Mouse (Mus musculus) yolk sac, embryonic 10.5 days (tissue): ENCODE data around the gene Sftpd.

Experiments used
- DNase-seq: peaks from one replicate; pipeline ENCODE4 v3.0.0-alpha.2; 2017; ENCODE audit warnings: low spot score

The Sftpd gene

GRCm38 (mm10) chr14:41185059-41185821, at the start of gene Sftpd:
Gene Sftpd, minus strand, starts transcription at chr14:41185149.
- DNase-seq = no peak

- no peak for DNase-seq
Observed at GRCm38 (mm10) chr14:41198037-41198730, 13.2 kb upstream of the Sftpd start.

- DNase-seq = no peak
Observed at GRCm38 (mm10) chr14:41189496-41189895, 4.5 kb upstream of the Sftpd start.

GRCm38 (mm10) chr14:41174802-41175201, 10.1 kb downstream of the Sftpd start:
- no peak for DNase-seq

GRCm38 (mm10) chr14:41170514-41170913, 14.4 kb downstream of the Sftpd start:
- no peak for DNase-seq

- no peak for DNase-seq
Observed at GRCm38 (mm10) chr14:41168567-41168966, 16.4 kb downstream of the Sftpd start.

GRCm38 (mm10) chr14:41167278-41167677, 17.7 kb downstream of the Sftpd start:
- DNase-seq = no peak

- DNase-seq = peak; percentile 55
Observed at GRCm38 (mm10) chr14:41162663-41163062, 22.3 kb downstream of the Sftpd start.

GRCm38 (mm10) chr14:41160743-41161142, 24.2 kb downstream of the Sftpd start:
- peak; percentile 82 for DNase-seq

GRCm38 (mm10) chr14:41160076-41160475, 24.9 kb downstream of the Sftpd start:
- DNase-seq = no peak

GRCm38 (mm10) chr14:41151220-41151898, 33.6 kb downstream of the Sftpd start, which contains the start of gene Mbl1:
Gene Mbl1, plus strand, starts transcription at chr14:41151458.
- DNase-seq = peak; percentile 50

GRCm38 (mm10) chr14:41147356-41147755, 37.6 kb downstream of the Sftpd start:
- DNase-seq = no peak

- DNase-seq = no peak
Observed at GRCm38 (mm10) chr14:41146922-41147321, 38.0 kb downstream of the Sftpd start.

GRCm38 (mm10) chr14:41146035-41146434, 38.9 kb downstream of the Sftpd start:
- no peak for DNase-seq

GRCm38 (mm10) chr14:41140686-41141085, 44.3 kb downstream of the Sftpd start:
- no peak for DNase-seq

GRCm38 (mm10) chr14:41137006-41137405, 47.9 kb downstream of the Sftpd start:
- no peak for DNase-seq

- no peak for DNase-seq
Observed at GRCm38 (mm10) chr14:41131540-41131939, 53.4 kb downstream of the Sftpd start, which contains the start of gene Sftpa1. Gene Sftpa1, plus strand, starts transcription at chr14:41131782.

GRCm38 (mm10) chr14:41127997-41128396, 57.0 kb downstream of the Sftpd start:
- DNase-seq = peak; percentile 20

- DNase-seq = no peak
Observed at GRCm38 (mm10) chr14:41124683-41125082, 60.3 kb downstream of the Sftpd start.
